Mouse (Mus musculus) thymus, adult 2 months (tissue): Measurements from ENCODE around the gene Ccdc97.

Experiments
- CTCF ChIP-seq: fragments of 200-500 bp; IDR thresholded peaks from 2 replicates; pipeline ENCODE4 v1.5.1; 2012; ENCODE audit warnings: mild to moderate bottlenecking, control low read depth, low read length, moderate library complexity, borderline replicate concordance; ENCODE audit not compliant: control insufficient read depth, poor library complexity, insufficient read depth; ENCODE audit errors: extremely low read depth
- POLR2A ChIP-seq: fragments of 200-500 bp; IDR thresholded peaks from 2 replicates; pipeline ENCODE4 v1.6.1; 2012; ENCODE audit warnings: mild to moderate bottlenecking, low read length, control low read depth, moderate library complexity; ENCODE audit not compliant: control insufficient read depth, poor library complexity, insufficient read depth; ENCODE audit errors: extremely low read depth

DNA sequence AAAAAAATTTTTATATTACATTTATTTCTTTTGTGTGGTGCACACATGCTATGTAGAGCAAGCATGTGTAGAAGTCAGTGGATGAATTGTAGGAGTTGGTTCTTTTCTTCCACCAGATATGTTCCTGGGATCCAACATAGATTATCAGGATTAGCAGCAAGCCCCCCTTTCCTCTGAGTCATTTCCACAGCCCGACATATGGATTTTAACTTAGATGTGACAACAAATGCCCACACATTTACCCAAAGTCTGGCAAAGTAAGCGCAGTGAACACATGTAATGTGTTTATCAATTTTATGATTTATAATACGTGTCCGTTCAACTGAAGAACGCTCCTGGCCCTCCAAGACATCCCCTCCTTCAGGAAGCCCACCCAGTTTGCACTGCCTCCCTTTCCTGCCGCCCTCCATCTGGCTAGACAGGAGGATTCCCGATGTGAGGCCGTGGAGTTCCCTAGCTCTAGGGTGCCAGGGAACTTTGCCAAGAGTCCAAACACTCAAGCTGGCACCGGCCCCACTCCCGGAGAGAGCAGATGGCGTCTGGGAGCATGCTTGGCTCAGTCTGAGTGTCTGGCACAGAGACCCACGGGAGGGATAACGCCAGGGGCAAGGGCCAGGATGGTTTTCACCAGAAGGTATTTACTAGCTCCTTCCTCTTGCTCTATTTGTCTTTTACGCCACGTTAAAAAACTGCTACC, 42.7 kb downstream of the Ccdc97 start:
- no peak for TF ChIP-seq CTCF
- no peak for TF ChIP-seq POLR2A
